In genomic region chr2:19148812-19149211, GRCm38 (mm10) we compare ENCODE assay signal across 17 mouse cellular contexts. TPM values are rescaled to one million over a fixed set of nuclear protein-coding genes. Genes with fewer than 3 reads are reported as not detected.
DNase-seq lines count a peak whose midpoint lies in the region; ATAC-seq and TF ChIP-seq lines count a peak whose summit lies in the region.
"Had no signal": no experiment of that assay in that cellular context is flagged by ENCODE, and none has a peak within 500 bp of the region (broad histone marks: within the 10 kb centered on the region; RNA-seq: fewer than 3 reads in every experiment).

No protein-coding gene starts in this region.

- TF ChIP-seq POLR2A in kidney, adult 2 months (IDR thresholded peaks at IDR 0.05; ENCODE audit: low read depth, low read length) = no peak

- no peak overlapping the region for H3K4me3 ChIP-seq in embryonic facial prominence, embryonic 14.5 days (ENCODE audit: low read depth, low read length)
- H3K4me3 ChIP-seq in embryonic facial prominence, embryonic 10.5 days = no peak overlapping the region
- H3K4me3 ChIP-seq in kidney, adult 2 months (ENCODE audit: insufficient read depth, low read depth, low read length) = no peak overlapping the region
- H3K4me3 ChIP-seq in kidney, embryonic 16.5 days (ENCODE audit: low read length) = no peak overlapping the region
- H3K4me3 ChIP-seq: liver, embryonic 13.5 days; neural tube, embryonic 13.5 days had no signal

- no peak for TF ChIP-seq CTCF in kidney, adult 2 months (conservative IDR thresholded peaks at IDR 0.05; ENCODE audit: insufficient read depth, insufficient read length, low read depth, low read length)

- H3K27ac ChIP-seq in embryonic facial prominence, embryonic 14.5 days (replicated peaks; ENCODE audit: low read depth, low read length) = no peak overlapping the region
- no peak overlapping the region for H3K27ac ChIP-seq in embryonic facial prominence, embryonic 10.5 days (replicated peaks)
- no peak overlapping the region for H3K27ac ChIP-seq in kidney, adult 2 months (ENCODE audit: insufficient read depth, low read depth, low read length)
- H3K27ac ChIP-seq in kidney, embryonic 16.5 days (ENCODE audit: low read length) = no peak overlapping the region
- H3K27ac ChIP-seq: liver, embryonic 13.5 days; neural tube, embryonic 13.5 days had no signal

- no peaks in the 10 kb centered on the region for H3K27me3 ChIP-seq in embryonic facial prominence, embryonic 14.5 days (replicated peaks; ENCODE audit: control insufficient read depth, insufficient read depth, low read length)
- no peaks in the 10 kb centered on the region for H3K27me3 ChIP-seq in embryonic facial prominence, embryonic 10.5 days (replicated peaks; ENCODE audit: low read depth, poor library complexity, severe bottlenecking)
- no peaks in the 10 kb centered on the region for H3K27me3 ChIP-seq in kidney, adult 2 months (replicated peaks; ENCODE audit: control insufficient read depth, insufficient read depth, low read length)
- no peaks in the 10 kb centered on the region for H3K27me3 ChIP-seq in kidney, embryonic 16.5 days (ENCODE audit: insufficient read depth, low read length)
- H3K27me3 ChIP-seq: liver, embryonic 13.5 days; neural tube, embryonic 13.5 days had no signal

- no peak for ATAC-seq in embryonic facial prominence, embryonic 14.5 days (ENCODE audit: low read depth)
- ATAC-seq in kidney, embryonic 16.5 days (ENCODE audit: low FRiP score, low TSS enrichment) = no peak
- ATAC-seq in cerebellum, adult (ENCODE audit: insufficient number of reproducible peaks, low FRiP score, low TSS enrichment) = no peak
- ATAC-seq: activated CD4-positive, CD25-positive, alpha-beta regulatory T cell, adult 4 months had no signal

- WGBS in embryonic facial prominence, embryonic 14.5 days = 55% methylated on average over 5 of the region's 5 CpGs
- WGBS in embryonic facial prominence, embryonic 10.5 days = 69% methylated on average over 5 of the region's 5 CpGs
- 57% methylated on average over 5 of the region's 5 CpGs for WGBS in kidney, adult 2 months
- WGBS in kidney, embryonic 16.5 days = 55% methylated on average over 5 of the region's 5 CpGs

- H3K4me1 ChIP-seq in embryonic facial prominence, embryonic 14.5 days (ENCODE audit: control insufficient read depth, insufficient read depth, low read length) = no peaks in the 10 kb centered on the region
- H3K4me1 ChIP-seq in embryonic facial prominence, embryonic 10.5 days = peaks cover 12% of the 10 kb centered on the region
- H3K4me1 ChIP-seq in kidney, adult 2 months (ENCODE audit: control insufficient read depth, insufficient read depth, low read length) = no peaks in the 10 kb centered on the region
- no peaks in the 10 kb centered on the region for H3K4me1 ChIP-seq in kidney, embryonic 16.5 days (ENCODE audit: insufficient read depth, low read length)

- no peak overlapping the region for H3K4me2 ChIP-seq in embryonic facial prominence, embryonic 14.5 days (ENCODE audit: low read depth, low read length)
- no peak overlapping the region for H3K4me2 ChIP-seq in kidney, embryonic 16.5 days (replicated peaks; ENCODE audit: low read depth, low read length)
- H3K4me2 ChIP-seq: liver, embryonic 13.5 days; midbrain, embryonic 11.5 days; neural tube, embryonic 13.5 days had no signal

- peak; percentile 3 for DNase-seq in embryonic facial prominence, embryonic 14.5 days (ENCODE audit: low spot score)
- no peak for DNase-seq in embryonic facial prominence, embryonic 10.5 days (ENCODE audit: low spot score)
- DNase-seq in kidney, adult 2 months = peak; percentile 50
- peak; percentile 32 for DNase-seq in Muller cell, postnatal 12 days (ENCODE audit: inconsistent ontology term)
- DNase-seq in kidney, adult 9 months = peak; percentile 14
- no peak for DNase-seq in embryo, embryonic 9.5 days (ENCODE audit: extremely low spot score)
- DNase-seq: B cell, adult 2 months; cerebellum, adult 11-12 months; heart, adult 11 months; heart, postnatal 36 days; liver, embryonic 13.5 days had no signal

- H3K9ac ChIP-seq in embryonic facial prominence, embryonic 14.5 days (ENCODE audit: low read depth, low read length) = no peak overlapping the region
- no peak overlapping the region for H3K9ac ChIP-seq in kidney, embryonic 16.5 days (replicated peaks; ENCODE audit: low read length)
- H3K9ac ChIP-seq: liver, embryonic 13.5 days; neural tube, embryonic 13.5 days had no signal

- H3K9me3 ChIP-seq in embryonic facial prominence, embryonic 14.5 days (ENCODE audit: control insufficient read depth, low read length) = no peaks in the 10 kb centered on the region
- H3K9me3 ChIP-seq in embryonic facial prominence, embryonic 10.5 days = no peaks in the 10 kb centered on the region
- H3K9me3 ChIP-seq in kidney, embryonic 16.5 days (ENCODE audit: low read length) = no peaks in the 10 kb centered on the region
- H3K9me3 ChIP-seq: G1E; liver, embryonic 13.5 days; neural tube, embryonic 13.5 days had no signal

- no peaks in the 10 kb centered on the region for H3K36me3 ChIP-seq in embryonic facial prominence, embryonic 14.5 days (ENCODE audit: control insufficient read depth, insufficient read depth, low read length)
- no peaks in the 10 kb centered on the region for H3K36me3 ChIP-seq in embryonic facial prominence, embryonic 10.5 days (replicated peaks)
- H3K36me3 ChIP-seq in kidney, adult 2 months (ENCODE audit: control insufficient read depth, insufficient read depth, low read length) = no peaks in the 10 kb centered on the region
- H3K36me3 ChIP-seq in kidney, embryonic 16.5 days (ENCODE audit: insufficient read depth, low read length) = no peaks in the 10 kb centered on the region
- H3K36me3 ChIP-seq: G1E; liver, embryonic 13.5 days; neural tube, embryonic 13.5 days had no signal

RNA-seq across cellular contexts. Expression of gene Armc3, which starts 50.3 kb away (rescaled TPM):
- 0.58 and 1.8 TPM in 2 replicates for polyA plus RNA-seq in embryonic facial prominence, embryonic 14.5 days (2014; fragmentation: Nextera tagmentation; extraction: Ambion mirVana)
- 0.09 TPM in 2 replicates for polyA plus RNA-seq in embryonic facial prominence, embryonic 10.5 days (2016; fragmentation: Nextera tagmentation; extraction: Ambion mirVana)
- 0.08 and 0.10 TPM in 2 replicates for polyA plus RNA-seq in kidney, adult 2 months (2012; rRNA removed)
- polyA plus RNA-seq in kidney, embryonic 16.5 days (2015; fragmentation: Nextera tagmentation; extraction: Ambion mirVana) = 0.21 and 0.30 TPM in 2 replicates
- polyA plus RNA-seq: G1E had no signal

Comparison
In these comparisons a context has a peak if more than half of its experiments do, and no peak if none do; other contexts are left out.
1. DNase-seq: peak in embryonic facial prominence, embryonic 14.5 days (single experiment), kidney, adult 2 months (single experiment), Muller cell, postnatal 12 days (single experiment) and kidney, adult 9 months (single experiment); none in embryonic facial prominence, embryonic 10.5 days (single experiment) and embryo, embryonic 9.5 days (single experiment).